Mouse (Mus musculus): ENCODE measurements around the gene Hsd17b2.

GRCm38 (mm10) chr8:117794581-117794980, 92.9 kb downstream of the Hsd17b2 start:
- TF ChIP-seq CTCF (IDR thresholded peaks at IDR 0.05; ENCODE audit: low read depth, low read length) (no peak), POLR2A (IDR thresholded peaks at IDR 0.05; ENCODE audit: extremely low read depth, insufficient read depth, low read length) (no peak)

Data from liver, adult 2 months (tissue).